Mouse (Mus musculus): Measurements from ENCODE around the gene Sucla2.

- no peak for TF ChIP-seq RAD21 (IDR thresholded peaks at IDR 0.05; ENCODE audit: low read depth, low read length)
- no peak for TF ChIP-seq USF1 (IDR thresholded peaks at IDR 0.05; ENCODE audit: low read depth, low read length)
- no peak for TF ChIP-seq POLR2A (IDR thresholded peaks at IDR 0.05; ENCODE audit: low read depth, low read length)
- TF ChIP-seq MAFK (IDR thresholded peaks at IDR 0.05; ENCODE audit: insufficient replicate concordance, low read length): no peak
- TF ChIP-seq SMC3 (IDR thresholded peaks at IDR 0.05; ENCODE audit: low read depth, low read length): no peak
- no peak for TF ChIP-seq JUND (conservative IDR thresholded peaks at IDR 0.05; ENCODE audit: low read depth, low read length)
- TF ChIP-seq CHD2 (IDR thresholded peaks at IDR 0.05; ENCODE audit: low read length): no peak
- TF ChIP-seq KAT2A (IDR thresholded peaks at IDR 0.05; ENCODE audit: insufficient replicate concordance, low read length): no peak
- TF ChIP-seq CTCF (conservative IDR thresholded peaks at IDR 0.05 in 1 of 2, IDR thresholded peaks at IDR 0.05 in 1 of 2; ENCODE audit: low read depth in 2 of 2, low read length in 2 of 2): no peak
Observed at GRCm38 (mm10) chr14:73501721-73502120, 23.4 kb upstream of the Sucla2 start.
